Mouse (Mus musculus): ENCODE data around the gene Gbf1. TPM values are rescaled to one million over a fixed set of nuclear protein-coding genes. Genes with fewer than 3 reads are reported as not detected.
"Not testable (repeated sequence)": the region's sequence is repeated elsewhere in the genome, so short reads cannot be mapped to it uniquely, and the experiment has no call there.

Gene Gbf1
- polyA plus RNA-seq, 1 experiment from 2014 or later, result 32.9 TPM

GRCm38 (mm10) chr19:46140324-46140723 lies 12.0 kb upstream of the Gbf1 start:
- no peak for DNase-seq (ENCODE audit: low spot score)
- peaks cover 13% of the 10 kb centered on the region; the same call in 1 of the 2 replicates for H3K4me1 ChIP-seq (replicated peaks; ENCODE audit: insufficient read depth, low read length)
- no peaks in the 10 kb centered on the region for H3K36me3 ChIP-seq (ENCODE audit: insufficient read depth, low read length)
- no peak overlapping the region for H3K9ac ChIP-seq (ENCODE audit: low read depth, low read length)
- H3K4me2 ChIP-seq (ENCODE audit: low read length), result no peak overlapping the region
- no peak overlapping the region for H3K27ac ChIP-seq
- ATAC-seq (replicated peaks; ENCODE audit: low FRiP score, low read depth), result no peak
- no peak for TF ChIP-seq CTCF (IDR thresholded peaks at IDR 0.05; ENCODE audit: low read depth)
- no peak overlapping the region for H3K4me3 ChIP-seq (replicated peaks; ENCODE audit: low read depth, low read length)
- WGBS, result 77% methylated on average over 2 of the region's 2 CpGs
- H3K27me3 ChIP-seq (ENCODE audit: insufficient read depth, low read length), result peaks cover 27% of the 10 kb centered on the region
- no peaks in the 10 kb centered on the region for H3K9me3 ChIP-seq (replicated peaks; ENCODE audit: low read length)

GRCm38 (mm10) chr19:46141091-46141490 lies 11.2 kb upstream of the Gbf1 start:
- no peak for DNase-seq (ENCODE audit: low spot score)
- H3K9ac ChIP-seq (ENCODE audit: low read depth, low read length), result no peak overlapping the region
- H3K27me3 ChIP-seq (ENCODE audit: insufficient read depth, low read length), result peaks cover 33% of the 10 kb centered on the region
- no peaks in the 10 kb centered on the region for H3K36me3 ChIP-seq (ENCODE audit: insufficient read depth, low read length)
- ATAC-seq (replicated peaks; ENCODE audit: low FRiP score, low read depth), result peak; percentile 59; the same call in 1 of the 2 replicates
- no peak overlapping the region for H3K4me2 ChIP-seq (ENCODE audit: low read length)
- H3K4me1 ChIP-seq (replicated peaks; ENCODE audit: insufficient read depth, low read length), result peaks cover 7% of the 10 kb centered on the region; the same call in 1 of the 2 replicates
- H3K4me3 ChIP-seq (replicated peaks; ENCODE audit: low read depth, low read length), result no peak overlapping the region
- no peak for TF ChIP-seq CTCF (IDR thresholded peaks at IDR 0.05; ENCODE audit: low read depth)
- 12% methylated on average over 6 of the region's 6 CpGs for WGBS
- no peak overlapping the region for H3K27ac ChIP-seq
- H3K9me3 ChIP-seq (replicated peaks; ENCODE audit: low read length), result no peaks in the 10 kb centered on the region

- H3K4me2 ChIP-seq (ENCODE audit: low read length), result peak within 1 kb of the TSS; percentile 99
- H3K36me3 ChIP-seq (ENCODE audit: insufficient read depth, low read length), result no peaks in the 10 kb centered on the region
- H3K4me1 ChIP-seq (replicated peaks; ENCODE audit: insufficient read depth, low read length), result no peaks in the 10 kb centered on the region
- H3K9ac ChIP-seq (ENCODE audit: low read depth, low read length), result no peak within 1 kb of the TSS
- H3K4me3 ChIP-seq (replicated peaks; ENCODE audit: low read depth, low read length), result peak within 1 kb of the TSS; percentile 61
- peaks cover 43% of the 10 kb centered on the region for H3K27me3 ChIP-seq (ENCODE audit: insufficient read depth, low read length)
- H3K9me3 ChIP-seq (replicated peaks; ENCODE audit: low read length), result no peaks in the 10 kb centered on the region
- H3K27ac ChIP-seq, result no peak within 1 kb of the TSS
- TF ChIP-seq CTCF (IDR thresholded peaks at IDR 0.05; ENCODE audit: low read depth), result no peak
- 2% methylated on average over 46 of the region's 47 CpGs for WGBS
- DNase-seq (ENCODE audit: low spot score) (no peak), ATAC-seq (replicated peaks; ENCODE audit: low FRiP score, low read depth) (no peak; the same call in 1 of the 2 replicates)
Observed at GRCm38 (mm10) chr19:46147511-46148371, 4.6 kb upstream of the Gbf1 start, which contains the start of gene Pitx3. Gene Pitx3 (minus strand): TSS chr19:46148326.

- ATAC-seq (replicated peaks; ENCODE audit: low FRiP score, low read depth) (peak; percentile 77), DNase-seq (ENCODE audit: low spot score) (peak; percentile 96)
- Histone ChIP-seq H3K9ac (ENCODE audit: low read depth, low read length) (no peak overlapping the region), H3K9me3 (replicated peaks; ENCODE audit: low read length) (no peaks in the 10 kb centered on the region), H3K27me3 (ENCODE audit: insufficient read depth, low read length) (peaks cover 43% of the 10 kb centered on the region), H3K4me3 (replicated peaks; ENCODE audit: low read depth, low read length) (peak overlapping the region; percentile 61), H3K4me1 (replicated peaks; ENCODE audit: insufficient read depth, low read length) (0 out of 2 replicates have a peak, but pooled peaks cover 3% of the 10 kb centered on the region), H3K36me3 (ENCODE audit: insufficient read depth, low read length) (no peaks in the 10 kb centered on the region), H3K27ac (no peak overlapping the region), H3K4me2 (ENCODE audit: low read length) (peak overlapping the region; percentile 99)
- WGBS, result 1% methylated on average over 26 of the region's 27 CpGs
- TF ChIP-seq CTCF (IDR thresholded peaks at IDR 0.05; ENCODE audit: low read depth), result no peak
Observed at GRCm38 (mm10) chr19:46148372-46148760, 3.9 kb upstream of the Gbf1 start.

GRCm38 (mm10) chr19:46149091-46149490 lies 3.2 kb upstream of the Gbf1 start:
- 26% methylated on average over 12 of the region's 12 CpGs for WGBS
- H3K4me1 ChIP-seq (replicated peaks; ENCODE audit: insufficient read depth, low read length), result 0 out of 2 replicates have a peak, but pooled peaks cover 10% of the 10 kb centered on the region
- no peak overlapping the region for H3K9ac ChIP-seq (ENCODE audit: low read depth, low read length)
- peak overlapping the region; percentile 61 for H3K4me3 ChIP-seq (replicated peaks; ENCODE audit: low read depth, low read length)
- H3K36me3 ChIP-seq (ENCODE audit: insufficient read depth, low read length), result no peaks in the 10 kb centered on the region
- ATAC-seq (replicated peaks; ENCODE audit: low FRiP score, low read depth) (no peak), DNase-seq (ENCODE audit: low spot score) (no peak)
- TF ChIP-seq CTCF (IDR thresholded peaks at IDR 0.05; ENCODE audit: low read depth), result no peak
- peaks cover 38% of the 10 kb centered on the region for H3K27me3 ChIP-seq (ENCODE audit: insufficient read depth, low read length)
- H3K4me2 ChIP-seq (ENCODE audit: low read length), result peak overlapping the region; percentile 99
- no peaks in the 10 kb centered on the region for H3K9me3 ChIP-seq (replicated peaks; ENCODE audit: low read length)
- H3K27ac ChIP-seq, result no peak overlapping the region

GRCm38 (mm10) chr19:46165950-46166349 lies 13.6 kb downstream of the Gbf1 start:
- DNase-seq (ENCODE audit: low spot score) (no peak), ATAC-seq (replicated peaks; ENCODE audit: low FRiP score, low read depth) (no peak)
- H3K27ac ChIP-seq, result no peak overlapping the region
- H3K4me1 ChIP-seq (replicated peaks; ENCODE audit: insufficient read depth, low read length), result no peaks in the 10 kb centered on the region
- WGBS, result 95% methylated on average over 3 of the region's 3 CpGs
- H3K9me3 ChIP-seq (replicated peaks; ENCODE audit: low read length), result no peaks in the 10 kb centered on the region
- no peak overlapping the region for H3K4me3 ChIP-seq (replicated peaks; ENCODE audit: low read depth, low read length)
- peaks cover 19% of the 10 kb centered on the region; the same call in 1 of the 2 replicates for H3K36me3 ChIP-seq (ENCODE audit: insufficient read depth, low read length)
- H3K27me3 ChIP-seq (ENCODE audit: insufficient read depth, low read length), result no peaks in the 10 kb centered on the region
- no peak for TF ChIP-seq CTCF (IDR thresholded peaks at IDR 0.05; ENCODE audit: low read depth)
- H3K4me2 ChIP-seq (ENCODE audit: low read length), result no peak overlapping the region
- no peak overlapping the region for H3K9ac ChIP-seq (ENCODE audit: low read depth, low read length)

GRCm38 (mm10) chr19:46167169-46167568 lies 14.9 kb downstream of the Gbf1 start:
- not testable (repeated sequence) for H3K4me2 ChIP-seq (ENCODE audit: low read length); H3K4me3 ChIP-seq (replicated peaks; ENCODE audit: low read depth, low read length); H3K4me1 ChIP-seq (replicated peaks; ENCODE audit: insufficient read depth, low read length); DNase-seq (ENCODE audit: low spot score); H3K9ac ChIP-seq (ENCODE audit: low read depth, low read length); H3K27me3 ChIP-seq (ENCODE audit: insufficient read depth, low read length); H3K9me3 ChIP-seq (replicated peaks; ENCODE audit: low read length); H3K27ac ChIP-seq; ATAC-seq (replicated peaks; ENCODE audit: low FRiP score, low read depth)
- peaks cover 26% of the 10 kb centered on the region for H3K36me3 ChIP-seq (ENCODE audit: insufficient read depth, low read length)
- 80% methylated on average over 1 of the region's 2 CpGs for WGBS

Measured in kidney, postnatal 0 days (tissue).